Mouse (Mus musculus) hindbrain, embryonic 14.5 days (tissue): ENCODE measurements around the gene Cdkl3. TPM values are rescaled to one million over a fixed set of nuclear protein-coding genes. Genes with fewer than 3 reads are reported as not detected.
A peak's percentile ranks its signal among the peaks of the same experiment; 100 is the strongest.
"Not testable (repeated sequence)": the region's sequence is repeated elsewhere in the genome, so short reads cannot be mapped to it uniquely, and the experiment has no call there.

Source experiments
- ATAC-seq: fragments of 200-750 bp; cut with Nextera tagmentation; 2 replicates; pipeline ENCODE4 v1.8.0; 2017; ENCODE audit warnings: moderate number of reproducible peaks, mild to moderate bottlenecking, moderate TSS enrichment, moderate library complexity; ENCODE audit not compliant: low FRiP score
- DNase-seq: peaks from one replicate; pipeline ENCODE4 v3.0.0-alpha.2; 2015; ENCODE audit warnings: low spot score
- H3K27ac ChIP-seq: fragments of 300-500 bp; sonication (generic); 2 replicates; pipeline ENCODE4 v1.5.1; 2014; ENCODE audit warnings: mild to moderate bottlenecking, moderate library complexity
- H3K27me3 ChIP-seq: fragments of 300-500 bp; sonication (generic); 2 replicates; pipeline ENCODE4 v1.6.1; 2014; ENCODE audit warnings: mild to moderate bottlenecking, low read length, mixed read lengths; ENCODE audit not compliant: control insufficient read depth, insufficient read depth
- H3K36me3 ChIP-seq: fragments of 300-500 bp; sonication (generic); replicated peaks from 2 replicates; pipeline ENCODE4 v1.6.1; 2014; ENCODE audit not compliant: control insufficient read depth, insufficient read depth
- H3K4me1 ChIP-seq: fragments of 300-500 bp; sonication (generic); replicated peaks from 2 replicates; pipeline ENCODE4 v1.6.1; 2014; ENCODE audit warnings: antibody characterized with exemption, low read length, mixed read lengths; ENCODE audit not compliant: control insufficient read depth, insufficient read depth
- H3K4me2 ChIP-seq: fragments of 300-500 bp; sonication (generic); replicated peaks from 2 replicates; pipeline ENCODE4 v1.6.1; 2014; ENCODE audit warnings: mild to moderate bottlenecking, moderate library complexity
- H3K4me3 ChIP-seq: fragments of 300-500 bp; sonication (generic); replicated peaks from 2 replicates; pipeline ENCODE4 v1.5.1; 2014; ENCODE audit warnings: mild to moderate bottlenecking, low read length
- H3K9ac ChIP-seq: fragments of 300-500 bp; sonication (generic); 2 replicates; pipeline ENCODE4 v1.6.1; 2014
- H3K9me3 ChIP-seq: fragments of 300-500 bp; sonication (generic); 2 replicates; pipeline ENCODE4 v1.6.1; 2016; ENCODE audit warnings: low read length; ENCODE audit not compliant: control insufficient read depth
- WGBS: fragments of 180-500 bp; shearing (Covaris S2); extraction: QIAGEN DNeasy Blood & Tissue Kit; methylation state at CpG from one replicate; pipeline ENCODE4 v1.1.7; 2014; 5-methylcytosine and 5-hydroxymethylcytosine counted together
- polyA plus RNA-seq: library from polyadenylated mRNA; unstranded; fragments of >200 nt; fragmentation: Nextera tagmentation; extraction: Ambion mirVana; gene quantifications from 2 replicates; pipeline ENCODE4 v1.2.1, GENCODE M21; 2014

Cdkl3 gene
- polyA plus RNA-seq, 1 experiment from 2014 or later: 25.9 TPM

DNA sequence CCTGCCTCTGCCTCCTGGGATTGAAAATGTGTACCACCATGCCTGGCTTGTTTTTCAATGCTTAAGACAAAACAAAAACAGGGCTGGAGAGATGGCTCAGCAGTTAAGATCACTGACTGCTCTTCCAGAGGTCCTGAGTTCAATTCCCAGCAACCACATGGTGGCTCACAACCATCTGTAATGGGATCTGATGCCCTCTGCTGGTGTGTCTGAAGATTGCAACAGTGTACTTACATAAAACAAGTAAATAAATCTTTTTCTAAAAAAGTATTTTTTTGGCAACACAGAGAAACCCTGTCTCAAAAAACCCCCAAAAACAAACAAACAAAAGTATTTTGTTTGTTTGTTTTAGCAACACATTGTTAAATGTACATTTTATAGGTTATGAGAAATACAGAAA is 116.4 kb downstream of the Cdkl3 start:
- not testable (repeated sequence) for ATAC-seq

DNA sequence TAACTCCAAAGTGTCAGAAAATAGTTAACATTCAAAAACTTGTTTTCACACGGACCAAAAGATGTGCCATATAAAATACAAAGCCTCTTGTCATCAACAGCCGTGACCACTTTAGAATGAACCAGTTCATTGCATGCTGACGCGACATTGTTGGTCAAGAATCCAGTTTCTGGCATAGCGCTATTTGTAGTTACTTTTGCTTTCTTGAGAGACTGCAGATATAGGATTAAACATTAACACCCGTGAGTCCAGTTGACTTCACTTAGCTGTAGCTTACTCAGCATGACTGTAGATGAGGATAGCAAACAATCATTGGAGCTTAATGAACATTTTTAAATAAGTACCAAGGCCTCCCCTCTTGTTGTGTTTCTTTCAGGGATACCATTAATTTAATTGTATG is 118.0 kb downstream of the Cdkl3 start:
- WGBS: 97% methylated on average over 6 of the region's 6 CpGs
- no peaks in the 10 kb centered on the region for H3K27me3 ChIP-seq
- H3K4me2 ChIP-seq: no peak overlapping the region
- ATAC-seq: no peak
- H3K9me3 ChIP-seq: no peaks in the 10 kb centered on the region
- H3K36me3 ChIP-seq: peaks cover 82% of the 10 kb centered on the region
- H3K9ac ChIP-seq: no peak overlapping the region
- no peaks in the 10 kb centered on the region for H3K4me1 ChIP-seq
- no peak overlapping the region for H3K27ac ChIP-seq
- no peak overlapping the region for H3K4me3 ChIP-seq
- no peak for DNase-seq

More for the DNA sequence above, 116.4 kb downstream of the Cdkl3 start:
- H3K4me2 ChIP-seq, H3K9ac ChIP-seq, DNase-seq, H3K27ac ChIP-seq, H3K27me3 ChIP-seq, H3K4me1 ChIP-seq, H3K4me3 ChIP-seq, H3K9me3 ChIP-seq: not testable (repeated sequence)
- H3K36me3 ChIP-seq: peaks cover 95% of the 10 kb centered on the region

DNA sequence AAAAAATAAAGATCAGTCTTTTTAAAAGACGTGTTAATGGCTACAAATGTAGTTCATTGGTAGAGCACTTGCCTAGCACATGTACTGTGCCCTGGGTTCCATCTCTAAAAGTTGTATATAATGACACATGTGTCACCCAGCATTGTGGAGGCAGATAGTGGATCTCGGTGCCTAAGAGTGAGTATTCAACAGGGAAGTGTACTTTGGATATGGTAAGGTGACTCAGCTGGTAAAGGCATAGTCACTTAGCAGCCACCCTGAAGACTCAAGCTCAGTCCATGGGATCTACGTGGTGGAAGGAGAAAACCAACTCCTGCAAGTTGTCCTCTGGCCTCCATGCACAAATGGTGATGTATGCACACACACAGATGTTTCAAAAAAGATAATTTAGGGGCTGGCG is 120.4 kb downstream of the Cdkl3 start:
- Histone ChIP-seq H3K9ac (no peak overlapping the region), H3K9me3 (no peaks in the 10 kb centered on the region), H3K36me3 (peaks cover 64% of the 10 kb centered on the region), H3K4me2 (no peak overlapping the region), H3K4me3 (no peak overlapping the region), H3K27ac (no peak overlapping the region), H3K27me3 (no peaks in the 10 kb centered on the region), H3K4me1 (no peaks in the 10 kb centered on the region)
- DNase-seq: no peak
- no peak for ATAC-seq
- WGBS: 96% methylated on average over 4 of the region's 4 CpGs

DNA sequence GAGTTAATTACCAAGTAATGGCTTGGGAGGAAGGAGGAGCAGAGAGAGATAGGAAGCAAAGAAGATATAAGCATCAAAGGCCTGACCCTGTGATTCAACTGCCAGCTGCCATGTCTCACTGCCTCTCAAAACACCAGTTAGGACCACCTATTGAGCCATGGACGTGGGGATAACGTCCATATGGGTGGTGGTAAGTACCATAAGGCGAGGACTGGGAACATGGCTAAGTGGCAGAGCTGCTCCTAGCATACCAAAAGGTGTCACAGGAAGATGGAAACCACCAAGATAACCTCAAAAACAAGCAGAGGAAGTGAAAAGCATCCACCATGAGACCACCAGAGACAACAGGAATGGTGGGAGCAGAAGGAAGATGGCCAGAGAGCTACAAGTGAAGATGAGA is 123.1 kb downstream of the Cdkl3 start:
- Histone ChIP-seq H3K4me3 (no peak overlapping the region), H3K36me3 (peaks cover 38% of the 10 kb centered on the region), H3K9me3 (no peaks in the 10 kb centered on the region), H3K27ac (no peak overlapping the region), H3K4me1 (no peaks in the 10 kb centered on the region), H3K9ac (no peak overlapping the region), H3K27me3 (no peaks in the 10 kb centered on the region), H3K4me2 (no peak overlapping the region)
- WGBS: 75% methylated on average over 3 of the region's 3 CpGs
- DNase-seq (no peak), ATAC-seq (no peak)

DNA sequence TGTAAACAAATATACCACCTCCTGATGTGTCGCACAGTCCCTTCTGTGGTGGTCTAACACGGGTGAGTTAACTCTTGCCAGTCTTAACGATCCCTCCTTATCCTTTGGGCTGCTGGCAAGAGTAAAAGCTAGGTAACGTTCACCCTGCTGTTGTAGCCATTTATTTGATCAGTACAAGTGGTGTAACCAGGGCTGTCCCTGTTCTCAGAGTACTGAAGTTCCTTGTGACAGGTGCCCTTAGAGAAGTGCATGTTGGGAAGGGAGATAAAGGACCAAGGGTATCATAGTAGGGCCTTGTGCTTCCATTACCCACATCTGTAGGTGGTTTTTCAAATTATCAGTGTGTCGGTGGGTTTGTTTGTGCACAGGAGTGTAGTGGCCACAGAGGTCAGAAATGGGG is 123.7 kb downstream of the Cdkl3 start:
- DNase-seq: no peak
- H3K27me3 ChIP-seq: no peaks in the 10 kb centered on the region
- H3K9me3 ChIP-seq: no peaks in the 10 kb centered on the region
- H3K4me1 ChIP-seq: no peaks in the 10 kb centered on the region
- H3K9ac ChIP-seq: no peak overlapping the region
- no peak overlapping the region for H3K4me3 ChIP-seq
- H3K36me3 ChIP-seq: peaks cover 33% of the 10 kb centered on the region
- no peak overlapping the region for H3K27ac ChIP-seq
- ATAC-seq: no peak
- H3K4me2 ChIP-seq: no peak overlapping the region
- WGBS: 78% methylated on average over 5 of the region's 5 CpGs

DNA sequence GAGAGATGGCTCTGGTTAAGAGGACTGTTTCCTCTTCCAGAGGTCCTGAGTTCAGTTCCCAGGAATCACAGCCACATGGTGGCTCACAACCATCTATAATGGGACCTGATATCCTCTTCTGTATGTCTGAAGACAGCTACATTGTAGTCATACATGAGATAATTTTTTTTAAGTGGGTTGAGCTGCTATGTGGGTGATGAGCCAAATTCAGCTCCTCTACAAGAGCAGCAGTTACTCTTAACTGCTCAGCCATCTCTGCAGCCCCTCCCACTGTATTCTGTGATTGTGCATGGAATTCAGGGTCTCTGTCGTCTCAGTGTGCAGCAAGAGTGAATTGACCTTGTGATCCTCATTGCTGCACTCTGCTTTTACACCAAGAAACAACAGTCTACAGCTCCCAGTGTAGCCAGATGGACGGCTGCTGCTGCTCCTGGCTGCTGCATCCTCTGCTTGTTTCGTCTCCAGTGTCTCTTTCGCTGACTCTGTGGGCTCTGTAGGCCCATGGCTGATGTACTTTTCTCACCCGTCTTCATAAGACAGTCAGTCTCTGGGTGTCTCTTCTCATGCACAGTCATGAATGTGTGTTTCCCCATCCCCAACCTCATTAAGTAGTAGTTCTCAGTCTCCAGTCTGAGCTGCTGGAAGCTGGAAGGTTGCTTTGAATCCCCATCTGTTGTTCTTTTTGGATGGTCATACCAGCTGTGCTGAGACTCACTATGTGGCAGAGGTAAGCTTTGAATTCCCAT is 124.5 kb downstream of the Cdkl3 start:
- 66% methylated on average over 5 of the region's 5 CpGs for WGBS
- Histone ChIP-seq H3K9me3 (no peaks in the 10 kb centered on the region), H3K4me2 (no peak overlapping the region), H3K4me3 (no peak overlapping the region), H3K27me3 (no peaks in the 10 kb centered on the region), H3K9ac (no peak overlapping the region), H3K36me3 (peaks cover 26% of the 10 kb centered on the region), H3K4me1 (no peaks in the 10 kb centered on the region), H3K27ac (no peak overlapping the region)
- ATAC-seq (no peak), DNase-seq (no peak)

DNA sequence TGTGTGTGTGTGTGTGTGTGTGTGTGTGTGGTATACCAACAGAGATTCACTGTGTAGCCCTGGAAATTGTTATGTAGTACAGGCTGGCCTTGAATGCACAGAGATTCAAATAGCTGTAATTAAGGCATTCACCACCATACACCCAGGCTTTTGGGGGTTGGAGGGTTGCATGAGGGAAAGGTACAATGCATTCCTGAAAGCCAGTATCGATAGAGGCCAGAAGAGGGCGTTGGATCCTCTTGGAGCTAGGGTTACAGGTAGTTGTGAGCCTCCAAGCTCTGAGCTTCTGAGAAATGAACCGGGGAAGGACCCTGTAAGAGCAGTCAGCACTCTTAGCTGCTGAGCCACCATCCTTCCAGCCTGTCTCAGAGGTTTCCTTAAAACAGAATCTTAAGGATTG is 125.2 kb downstream of the Cdkl3 start:
- ATAC-seq: no peak
- WGBS: 39% methylated on average over 3 of the region's 3 CpGs
- H3K27ac ChIP-seq: no peak overlapping the region

DNA sequence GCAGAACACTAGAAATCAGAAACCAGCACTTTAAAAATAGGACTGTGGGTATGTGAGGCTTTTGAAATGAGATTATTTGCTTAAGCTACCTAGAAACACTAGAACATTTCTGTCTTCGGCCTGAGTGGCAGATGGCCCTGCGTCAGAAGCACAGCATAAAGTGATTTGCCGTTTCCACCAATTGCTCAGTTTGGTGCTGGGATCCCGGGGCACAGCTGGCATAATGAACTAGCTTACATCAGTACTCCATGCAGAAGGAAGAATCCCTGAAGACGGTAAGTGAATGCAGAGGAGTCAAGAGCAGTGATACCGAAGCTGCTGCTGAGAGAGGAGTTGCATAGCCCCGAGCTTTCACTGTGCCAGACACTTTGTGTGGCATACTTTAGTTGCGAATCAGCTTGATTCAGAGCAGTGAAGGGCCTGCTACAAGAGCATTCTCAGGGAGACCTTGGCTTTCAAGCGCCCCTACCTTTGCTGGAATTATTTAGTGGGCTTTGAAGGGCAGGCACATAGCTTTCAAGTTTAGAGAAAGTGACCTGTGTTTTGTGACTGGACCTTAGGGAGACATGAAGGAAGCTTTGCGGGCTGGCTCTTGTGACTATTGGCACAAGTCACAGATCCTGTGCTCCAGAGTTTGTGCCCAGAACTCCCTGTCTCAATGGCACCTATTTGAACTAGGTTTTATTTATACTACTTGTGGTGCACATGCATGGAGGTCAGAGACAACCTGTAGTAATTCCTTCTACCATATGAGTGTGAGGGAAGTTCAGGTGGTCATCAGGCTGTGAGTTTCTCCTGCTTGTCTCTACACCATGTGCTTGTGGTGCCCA is 125.8 kb downstream of the Cdkl3 start:
- DNase-seq (no peak), ATAC-seq (no peak; the same call in 1 of the 2 replicates)
- H3K4me2 ChIP-seq: no peak overlapping the region
- WGBS: 72% methylated on average over 10 of the region's 10 CpGs
- H3K9ac ChIP-seq: no peak overlapping the region
- peak overlapping the region; percentile 48; the same call in 1 of the 2 replicates for H3K27ac ChIP-seq
- H3K4me3 ChIP-seq: no peak overlapping the region
- 0 out of 2 replicates have a peak, but pooled peaks cover 6% of the 10 kb centered on the region for H3K9me3 ChIP-seq
- H3K27me3 ChIP-seq: no peaks in the 10 kb centered on the region
- H3K4me1 ChIP-seq: no peaks in the 10 kb centered on the region
- H3K36me3 ChIP-seq: peaks cover 14% of the 10 kb centered on the region

More for the DNA sequence above, 125.2 kb downstream of the Cdkl3 start:
- no peak for DNase-seq
- no peak overlapping the region for H3K9ac ChIP-seq
- H3K27me3 ChIP-seq: no peaks in the 10 kb centered on the region
- H3K9me3 ChIP-seq: 0 out of 2 replicates have a peak, but pooled peaks cover 2% of the 10 kb centered on the region
- H3K4me1 ChIP-seq: no peaks in the 10 kb centered on the region
- peaks cover 21% of the 10 kb centered on the region for H3K36me3 ChIP-seq
- H3K4me2 ChIP-seq: no peak overlapping the region
- no peak overlapping the region for H3K4me3 ChIP-seq

DNA sequence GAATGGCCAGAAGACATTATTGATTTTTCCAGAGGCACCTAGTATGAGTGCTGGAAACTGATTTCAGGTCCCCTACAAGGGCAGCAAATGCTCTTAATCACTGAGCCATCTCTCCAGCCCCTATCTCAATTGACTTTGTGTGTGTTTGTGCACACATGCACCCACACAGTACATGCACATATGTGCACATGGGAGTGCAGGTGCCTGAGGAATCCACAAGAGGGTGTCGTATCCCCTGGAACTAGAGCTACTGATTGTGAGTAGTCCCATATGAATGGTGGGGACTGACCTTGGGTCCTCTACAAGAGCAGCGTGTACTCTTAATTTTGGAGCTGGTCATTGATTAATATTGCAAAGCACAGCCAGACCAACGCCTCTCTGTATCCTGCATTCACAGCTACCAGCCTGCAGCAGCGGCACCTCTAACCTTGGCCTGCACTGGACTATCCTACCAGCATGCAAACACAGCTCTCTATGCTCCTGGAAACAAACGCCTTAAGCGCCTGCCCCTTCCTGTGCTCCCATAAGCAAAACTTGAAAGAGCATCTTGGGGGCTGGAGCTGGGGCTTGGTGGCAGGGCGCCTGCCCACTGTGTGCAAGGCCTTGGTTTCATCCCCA is 126.5 kb downstream of the Cdkl3 start:
- Histone ChIP-seq H3K27ac (no peak overlapping the region), H3K9me3 (peaks cover 10% of the 10 kb centered on the region), H3K4me2 (no peak overlapping the region), H3K27me3 (no peaks in the 10 kb centered on the region), H3K4me1 (no peaks in the 10 kb centered on the region), H3K36me3 (peaks cover 9% of the 10 kb centered on the region), H3K9ac (no peak overlapping the region), H3K4me3 (no peak overlapping the region)
- DNase-seq (peak; percentile 23), ATAC-seq (no peak)
- WGBS: 84% methylated on average over 7 of the region's 7 CpGs
